Mouse (Mus musculus) kidney, embryonic 14.5 days (tissue): ENCODE measurements around the gene Clec2g. TPM values are rescaled to one million over a fixed set of nuclear protein-coding genes. Genes with fewer than 3 reads are reported as not detected.
"Not testable (repeated sequence)": the region's sequence is repeated elsewhere in the genome, so short reads cannot be mapped to it uniquely, and the experiment has no call there.

Experiments
- ATAC-seq: fragments of 200-750 bp; cut with Nextera tagmentation; 2 replicates; pipeline ENCODE4 v1.8.0; 2017; ENCODE audit warnings: moderate number of reproducible peaks, mild to moderate bottlenecking, moderate TSS enrichment, moderate library complexity; ENCODE audit not compliant: low FRiP score, low TSS enrichment
- H3K27ac ChIP-seq: fragments of 300-500 bp; sonication (generic); 2 replicates; pipeline ENCODE4 v1.5.1; 2014; ENCODE audit warnings: low read depth, mild to moderate bottlenecking, low read length, moderate library complexity, mixed read lengths
- H3K27me3 ChIP-seq: fragments of 300-500 bp; sonication (generic); 2 replicates; pipeline ENCODE4 v1.6.1; 2014; ENCODE audit warnings: mild to moderate bottlenecking, low read length; ENCODE audit not compliant: control insufficient read depth, insufficient read depth
- H3K36me3 ChIP-seq: fragments of 300-500 bp; sonication (generic); 2 replicates; pipeline ENCODE4 v1.6.1; 2014; ENCODE audit warnings: low read length, mixed read lengths; ENCODE audit not compliant: control insufficient read depth, insufficient read depth
- H3K4me1 ChIP-seq: fragments of 300-500 bp; sonication (generic); 2 replicates; pipeline ENCODE4 v1.6.1; 2014; ENCODE audit warnings: low read length, mixed read lengths; ENCODE audit not compliant: control insufficient read depth, insufficient read depth
- H3K4me2 ChIP-seq: fragments of 300-500 bp; sonication (generic); replicated peaks from 2 replicates; pipeline ENCODE4 v1.6.1; 2014; ENCODE audit warnings: low read depth, mild to moderate bottlenecking, low read length
- H3K4me3 ChIP-seq: fragments of 300-500 bp; sonication (generic); 2 replicates; pipeline ENCODE4 v1.5.1; 2014; ENCODE audit warnings: mild to moderate bottlenecking, low read length
- H3K9ac ChIP-seq: fragments of 300-500 bp; sonication (generic); 2 replicates; pipeline ENCODE4 v1.6.1; 2014; ENCODE audit warnings: low read depth, mild to moderate bottlenecking, low read length, moderate library complexity
- H3K9me3 ChIP-seq: fragments of 300-500 bp; sonication (generic); 2 replicates; pipeline ENCODE4 v1.6.1; 2016; ENCODE audit warnings: low read length; ENCODE audit not compliant: control insufficient read depth
- WGBS: fragments of 180-500 bp; shearing (Covaris S2); extraction: QIAGEN DNeasy Blood & Tissue Kit; methylation state at CpG from one replicate; pipeline ENCODE4 v1.1.7; 2014; 5-methylcytosine and 5-hydroxymethylcytosine counted together
- polyA plus RNA-seq: library from polyadenylated mRNA; unstranded; fragments of >200 nt; fragmentation: Nextera tagmentation; extraction: Ambion mirVana; gene quantifications from 2 replicates; pipeline ENCODE4 v1.2.1, GENCODE M21; 2014

The Clec2g gene
- polyA plus RNA-seq, 1 experiment from 2014 or later = not detected

GRCm38 (mm10) chr6:128969741-128970140, 35.6 kb downstream of the Clec2g start:
- H3K4me1 ChIP-seq = no peaks in the 10 kb centered on the region
- no peak for ATAC-seq
- no peak overlapping the region for H3K9ac ChIP-seq
- no peaks in the 10 kb centered on the region for H3K9me3 ChIP-seq
- WGBS = 84% methylated on average over 1 of the region's 1 CpGs
- H3K36me3 ChIP-seq = no peaks in the 10 kb centered on the region
- H3K27ac ChIP-seq = no peak overlapping the region
- H3K27me3 ChIP-seq = no peaks in the 10 kb centered on the region
- H3K4me3 ChIP-seq = no peak overlapping the region
- no peak overlapping the region for H3K4me2 ChIP-seq

DNA sequence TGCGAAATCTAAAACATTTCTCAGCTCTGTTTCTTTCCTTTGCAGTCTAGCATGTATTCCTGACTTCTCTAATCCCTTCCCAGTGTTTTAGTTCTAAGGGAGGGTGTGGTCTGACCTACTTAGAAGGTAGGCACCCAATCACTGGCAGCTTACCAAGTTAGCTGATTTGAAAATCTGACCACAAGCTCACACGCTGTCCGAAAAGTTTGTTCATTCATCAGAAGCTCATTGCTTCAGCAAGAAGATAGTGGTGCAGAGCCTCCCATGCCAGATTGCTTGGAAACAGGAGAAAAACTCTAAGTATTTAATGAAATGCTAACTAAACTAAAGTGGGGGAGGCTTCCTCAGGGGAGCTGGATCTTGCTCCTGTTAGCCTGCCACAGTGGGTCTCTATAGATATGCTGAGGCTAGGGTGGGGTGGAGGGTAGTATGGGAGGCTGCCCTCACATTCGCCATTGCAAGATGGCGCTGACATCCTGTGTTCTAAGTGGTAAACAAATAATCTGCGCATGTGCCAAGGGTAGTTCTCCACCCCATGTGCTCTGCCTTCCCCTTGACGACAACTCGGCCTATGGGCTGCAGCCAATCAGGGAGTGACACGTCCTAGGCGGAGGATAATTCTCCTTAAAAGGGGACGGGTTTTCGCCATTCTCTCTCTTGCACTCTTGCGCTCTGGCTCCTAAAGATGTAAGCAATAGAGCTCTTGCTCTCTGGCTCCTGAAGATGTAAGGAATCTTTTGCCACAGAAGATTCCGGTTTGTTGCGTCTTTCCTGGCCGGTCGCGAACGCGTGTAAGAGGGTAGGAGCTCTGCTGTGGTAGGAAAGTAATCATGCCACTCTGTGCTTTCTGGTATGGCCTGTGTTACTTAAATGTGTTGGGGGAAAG, 36.6 kb downstream of the Clec2g start:
- 98% methylated on average over 19 of the region's 20 CpGs for WGBS
- not testable (repeated sequence) for H3K4me2 ChIP-seq, H3K4me3 ChIP-seq, H3K27me3 ChIP-seq, H3K4me1 ChIP-seq, H3K36me3 ChIP-seq, H3K9me3 ChIP-seq, H3K27ac ChIP-seq, ATAC-seq, H3K9ac ChIP-seq

DNA sequence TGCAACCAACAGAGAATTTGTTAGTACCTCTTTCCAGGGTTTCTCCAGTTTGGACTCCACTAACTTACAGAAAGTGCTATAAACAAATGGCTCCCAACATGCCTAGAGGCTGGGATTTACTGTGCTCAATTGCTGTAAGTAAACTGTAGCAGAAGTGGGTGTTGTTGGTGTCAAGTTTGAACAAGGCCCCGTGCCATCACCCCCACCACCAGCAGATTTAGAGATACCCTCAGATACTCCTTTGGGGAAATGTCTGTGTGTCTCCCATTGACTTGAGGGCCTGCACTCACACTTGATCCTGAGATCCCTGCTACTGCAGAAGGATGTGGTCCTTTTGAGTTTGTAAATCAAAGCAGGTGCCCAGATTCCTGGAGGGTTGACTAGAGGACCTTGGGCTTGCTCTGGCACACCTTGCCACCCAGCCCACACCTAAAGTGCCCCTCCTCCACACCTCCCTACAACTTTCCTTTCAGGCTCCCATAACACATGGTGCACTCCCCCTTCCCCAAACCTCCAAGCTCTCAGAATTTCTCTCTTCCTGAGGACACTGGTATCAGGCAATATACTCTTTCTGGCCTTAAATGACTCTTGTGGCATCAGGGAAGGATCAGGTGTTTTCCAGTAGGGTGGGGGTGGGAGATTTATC, 37.3 kb downstream of the Clec2g start:
- 71% methylated on average over 1 of the region's 1 CpGs for WGBS
- no peak for ATAC-seq
- Histone ChIP-seq H3K9me3 (no peaks in the 10 kb centered on the region), H3K27me3 (no peaks in the 10 kb centered on the region), H3K9ac (no peak overlapping the region), H3K36me3 (no peaks in the 10 kb centered on the region), H3K4me2 (no peak overlapping the region), H3K4me3 (no peak overlapping the region), H3K27ac (no peak overlapping the region), H3K4me1 (no peaks in the 10 kb centered on the region)

GRCm38 (mm10) chr6:128972156-128972555, 38.0 kb downstream of the Clec2g start:
- WGBS = 86% methylated on average over 2 of the region's 2 CpGs
- Histone ChIP-seq H3K27ac (no peak overlapping the region), H3K4me1 (no peaks in the 10 kb centered on the region), H3K9me3 (no peaks in the 10 kb centered on the region), H3K4me3 (no peak overlapping the region), H3K27me3 (no peaks in the 10 kb centered on the region), H3K4me2 (no peak overlapping the region), H3K36me3 (no peaks in the 10 kb centered on the region), H3K9ac (no peak overlapping the region)
- ATAC-seq = no peak

- H3K4me1 ChIP-seq = no peaks in the 10 kb centered on the region
- WGBS = 94% methylated on average over 5 of the region's 5 CpGs
- H3K4me2 ChIP-seq = no peak overlapping the region
- H3K4me3 ChIP-seq = no peak overlapping the region
- no peaks in the 10 kb centered on the region for H3K27me3 ChIP-seq
- no peaks in the 10 kb centered on the region for H3K36me3 ChIP-seq
- H3K9me3 ChIP-seq = no peaks in the 10 kb centered on the region
- H3K9ac ChIP-seq = no peak overlapping the region
- ATAC-seq = no peak
- H3K27ac ChIP-seq = no peak overlapping the region
These were observed 38.7 kb downstream of the Clec2g start for GRCm38 (mm10) chr6:128972687-128973438.

DNA sequence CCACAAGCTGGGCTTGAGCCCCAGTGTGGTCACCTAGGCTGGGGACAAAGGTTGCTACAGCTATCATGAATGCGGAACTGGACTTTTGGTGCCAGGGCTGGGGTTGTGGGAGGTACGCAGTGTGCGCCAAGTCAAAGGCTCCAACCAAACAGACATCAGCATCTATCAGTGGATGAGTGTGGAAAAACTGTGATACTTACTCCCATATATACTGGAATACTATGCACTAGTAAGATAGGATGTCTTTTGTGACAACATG, 39.2 kb downstream of the Clec2g start:
- Histone ChIP-seq H3K4me1 (no peaks in the 10 kb centered on the region), H3K36me3 (no peaks in the 10 kb centered on the region), H3K9me3 (no peaks in the 10 kb centered on the region), H3K9ac (no peak overlapping the region), H3K27ac (no peak overlapping the region), H3K4me3 (no peak overlapping the region), H3K27me3 (no peaks in the 10 kb centered on the region), H3K4me2 (no peak overlapping the region)
- ATAC-seq = no peak
- 91% methylated on average over 3 of the region's 3 CpGs for WGBS

DNA sequence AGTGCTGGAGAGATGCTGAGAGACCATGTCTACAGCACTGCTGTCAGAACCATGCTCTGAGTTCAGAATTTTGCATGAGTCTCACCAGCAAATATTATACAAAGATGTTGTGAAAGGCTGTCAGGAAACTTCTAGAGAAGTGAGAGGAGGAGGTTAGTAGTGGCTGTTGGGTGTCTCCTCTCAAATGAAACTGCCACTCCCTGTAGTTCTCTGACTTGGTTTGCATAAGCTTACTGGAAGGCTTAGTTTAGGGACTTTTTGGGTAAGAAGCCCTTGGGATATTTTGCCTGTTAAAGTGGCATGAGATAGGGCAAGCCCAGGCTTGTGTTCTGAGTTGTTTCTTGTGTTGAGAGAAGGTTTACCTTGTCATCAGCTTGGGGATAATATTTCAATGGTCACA, 40.7 kb downstream of the Clec2g start:
- H3K4me1 ChIP-seq, H3K4me3 ChIP-seq, H3K9ac ChIP-seq, ATAC-seq, H3K4me2 ChIP-seq, H3K36me3 ChIP-seq, H3K27ac ChIP-seq, H3K9me3 ChIP-seq, H3K27me3 ChIP-seq: not testable (repeated sequence)

DNA sequence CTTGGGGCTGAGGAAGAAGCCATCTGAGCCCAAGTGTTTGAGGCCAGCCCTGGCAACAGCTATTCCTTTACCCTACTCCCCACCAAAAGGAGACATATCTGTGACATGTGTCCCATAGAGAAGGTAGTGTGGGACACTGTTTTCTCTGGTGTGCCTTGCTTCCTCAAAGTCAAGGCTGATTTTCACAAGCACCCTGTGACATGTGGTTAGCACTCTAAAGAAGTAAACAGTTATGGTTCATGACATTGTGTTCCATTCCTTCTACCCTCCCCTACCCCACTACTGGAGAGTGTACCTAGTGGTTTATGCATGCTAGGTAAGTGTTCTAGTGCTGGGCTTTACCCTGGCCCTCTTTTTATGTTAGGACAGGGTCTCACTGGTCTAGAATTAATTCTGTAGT, 42.0 kb downstream of the Clec2g start:
- Histone ChIP-seq H3K9ac (no peak overlapping the region), H3K27me3 (no peaks in the 10 kb centered on the region), H3K36me3 (no peaks in the 10 kb centered on the region), H3K4me1 (no peaks in the 10 kb centered on the region), H3K9me3 (no peaks in the 10 kb centered on the region), H3K27ac (no peak overlapping the region), H3K4me2 (no peak overlapping the region), H3K4me3 (no peak overlapping the region)
- no peak for ATAC-seq

DNA sequence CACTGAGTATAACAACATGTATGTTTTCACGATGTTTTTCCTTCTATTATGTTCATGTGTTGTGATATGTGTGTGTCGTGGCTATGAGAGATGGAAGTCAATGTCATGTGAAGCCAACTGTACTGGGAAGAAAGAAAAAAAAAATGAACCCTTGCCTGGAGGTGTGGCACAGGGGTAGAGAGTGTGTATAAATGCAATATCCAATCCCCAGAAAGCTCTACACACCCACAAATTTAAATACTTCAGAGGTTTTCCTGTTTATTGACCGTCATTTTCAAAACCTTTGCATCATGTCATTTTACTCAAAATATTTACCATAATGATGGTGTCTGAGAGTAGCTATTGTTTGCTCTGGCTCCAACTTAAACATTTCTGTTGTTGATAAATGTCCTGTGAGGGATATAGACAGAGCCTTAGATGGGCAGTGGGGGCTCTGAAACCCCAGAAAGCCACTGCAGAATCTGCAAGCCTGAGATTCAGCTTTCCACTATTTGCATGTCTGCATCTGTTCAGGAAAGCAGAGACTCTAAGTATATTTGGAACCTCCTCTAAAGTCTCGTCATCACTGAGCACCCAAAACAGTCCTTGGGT, 47.9 kb downstream of the Clec2g start:
- not testable (repeated sequence) for H3K27me3 ChIP-seq, H3K4me2 ChIP-seq, H3K27ac ChIP-seq, H3K9ac ChIP-seq, ATAC-seq, H3K4me1 ChIP-seq, H3K4me3 ChIP-seq, H3K36me3 ChIP-seq, H3K9me3 ChIP-seq
- 87% methylated on average over 4 of the region's 4 CpGs for WGBS
